Mouse (Mus musculus) liver, postnatal 0 days (tissue): ENCODE measurements around the gene Ubqln5.

ENCODE experiments used
- CTCF ChIP-seq: sonication (generic); IDR thresholded peaks from 2 replicates; pipeline ENCODE4 v1.5.1; 2016; ENCODE audit warnings: antibody characterized with exemption, low read depth
- EP300 ChIP-seq: IDR thresholded peaks from 2 replicates; pipeline ENCODE4 v1.6.1; 2016; ENCODE audit warnings: antibody characterized with exemption, low read depth, mild to moderate bottlenecking

- TF ChIP-seq EP300 (peak; percentile 58; the same call in 1 of the 2 replicates), CTCF (no peak)
These were observed 40.1 kb upstream of the Ubqln5 start for GRCm38 (mm10) chr7:104169634-104170204.
